Mouse (Mus musculus) large intestine, adult 2 months (tissue): ENCODE measurements around the gene Clcn3. TPM values are rescaled to one million over a fixed set of nuclear protein-coding genes. Genes with fewer than 3 reads are reported as not detected.
A peak's percentile ranks its signal among the peaks of the same experiment; 100 is the strongest.

Source experiments
- DNase-seq: peaks from one replicate; pipeline ENCODE4 v3.0.0-alpha.2; 2012; ENCODE audit warnings: low read depth, low spot score
- WGBS: fragments of 180-500 bp; shearing (Covaris S2); methylation state at CpG from one replicate; pipeline ENCODE4 v1.1.7; 2018; 5-methylcytosine and 5-hydroxymethylcytosine counted together
- polyA plus RNA-seq: library from polyadenylated mRNA; depleted of rRNA; stranded (reverse); fragments of >200 nt; gene quantifications from 2 replicates; pipeline ENCODE4 v1.2.3, GENCODE M21; 2012

The Clcn3 gene
- polyA plus RNA-seq, 1 experiment = 13.4 TPM

DNA sequence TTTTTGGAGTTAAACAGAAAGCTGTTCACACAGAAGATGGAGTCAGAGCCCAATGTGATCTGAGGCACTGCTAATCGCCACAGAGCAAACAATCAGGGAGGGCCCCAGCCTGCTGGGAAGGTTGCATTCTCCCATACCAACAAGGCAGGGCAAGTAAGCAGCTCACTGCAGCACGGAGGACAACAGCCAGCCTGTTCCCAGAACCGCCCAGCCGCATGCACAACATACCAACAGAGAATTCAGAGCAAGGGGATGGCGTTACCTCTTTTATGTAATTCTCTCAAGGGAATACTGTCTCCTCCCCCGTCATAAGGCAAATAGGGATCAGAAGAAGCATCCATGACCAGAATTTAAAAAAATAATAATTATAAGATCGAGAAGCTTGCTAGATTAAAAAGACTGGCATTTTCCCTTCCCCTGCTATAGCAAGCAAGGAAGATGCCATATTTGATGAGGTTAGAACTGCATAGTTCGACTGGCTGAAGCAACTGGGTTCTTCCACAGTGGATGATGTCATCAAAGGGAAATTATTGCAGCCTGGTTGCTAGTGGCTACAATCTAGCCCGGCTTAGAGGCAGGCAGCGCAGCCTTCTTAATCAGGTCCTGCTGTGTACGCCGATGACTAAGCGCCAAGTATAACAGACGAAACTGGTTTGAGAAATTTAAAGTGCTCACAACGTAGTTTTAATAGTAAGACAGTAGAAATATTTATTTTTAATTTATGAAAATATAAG is 28.7 kb downstream of the Clcn3 start:
- peak; percentile 62 for DNase-seq
- 6% methylated on average over 15 of the region's 15 CpGs for WGBS

DNA sequence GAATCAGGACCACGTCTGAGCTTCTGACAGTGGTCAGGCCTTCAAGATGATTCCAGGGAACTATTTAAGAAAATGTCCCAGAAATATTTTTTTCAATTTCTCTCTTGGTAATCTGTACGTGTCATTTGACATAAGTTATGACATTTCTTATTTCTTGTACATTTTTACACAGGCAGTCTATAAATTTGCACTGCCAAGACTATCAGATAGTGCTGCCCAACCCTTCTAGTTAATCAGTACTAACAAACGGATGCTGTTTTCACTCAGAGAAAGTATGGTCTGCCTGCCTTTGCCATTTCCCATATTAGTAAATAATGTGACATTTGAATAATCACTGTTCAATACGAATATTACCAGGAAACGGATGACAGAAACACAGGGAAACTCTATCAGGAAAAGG is 30.3 kb downstream of the Clcn3 start:
- WGBS = 37% methylated on average over 5 of the region's 5 CpGs
- DNase-seq = no peak

DNA sequence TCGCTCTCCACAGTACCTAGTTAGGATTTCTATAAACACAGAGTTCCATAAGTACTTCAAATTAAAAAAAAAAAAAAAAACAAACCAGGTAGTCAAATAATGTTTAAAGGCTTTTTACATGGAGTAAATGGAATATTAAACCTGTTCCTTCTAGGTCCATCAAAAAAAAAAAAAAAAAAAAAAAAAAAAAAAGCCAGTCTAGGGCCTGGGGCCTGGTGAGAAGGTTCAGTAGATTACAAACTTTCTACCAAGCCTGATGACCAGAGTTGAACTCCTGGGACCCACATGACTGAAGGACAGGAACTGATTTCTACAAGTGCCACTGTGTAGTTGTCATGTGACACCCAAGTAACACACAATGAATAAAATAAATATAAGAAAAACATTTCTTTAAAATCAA is 31.3 kb downstream of the Clcn3 start:
- no peak for DNase-seq
- WGBS = 100% methylated on average over 1 of the region's 1 CpGs

DNA sequence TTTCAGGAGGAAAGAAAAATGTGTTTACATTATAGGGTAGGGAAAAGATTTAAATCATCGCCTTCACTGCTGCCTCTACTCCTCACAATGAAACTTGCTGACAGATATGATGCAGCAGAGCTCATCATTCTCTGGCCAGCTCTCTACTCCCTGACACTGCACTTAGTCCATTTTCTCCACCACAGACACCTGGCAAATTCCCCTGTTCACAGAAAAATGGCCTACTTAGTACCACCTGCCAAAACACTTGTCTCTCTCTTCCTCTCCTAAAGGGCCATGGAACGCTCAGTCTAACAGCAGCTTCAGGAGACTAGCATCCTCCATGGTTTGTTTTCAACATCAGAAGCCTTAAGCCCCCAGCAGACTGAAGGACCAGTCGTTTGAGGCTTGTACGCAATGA is 31.8 kb downstream of the Clcn3 start:
- DNase-seq = no peak

DNA sequence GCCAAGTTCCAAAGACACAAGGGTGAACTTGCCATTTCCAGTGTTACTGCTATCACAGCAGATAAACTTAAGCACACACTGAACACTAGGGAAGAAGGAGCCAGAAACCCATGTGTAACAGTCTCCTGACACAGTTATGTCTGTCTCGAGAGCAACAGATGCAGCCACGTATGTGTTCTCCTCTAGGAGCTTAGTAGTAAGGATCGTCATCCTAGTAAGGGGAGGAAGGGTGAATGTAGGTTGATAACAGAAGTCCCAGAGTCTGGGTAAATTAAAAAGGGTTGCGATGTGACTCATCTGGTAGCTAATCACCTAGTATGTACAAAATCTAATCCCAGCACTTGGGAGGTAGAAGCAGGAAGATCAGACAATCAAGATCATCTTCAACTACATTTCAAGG is 33.2 kb downstream of the Clcn3 start:
- DNase-seq = no peak
- 68% methylated on average over 4 of the region's 4 CpGs for WGBS

More for the DNA sequence above, 31.8 kb downstream of the Clcn3 start:
- WGBS = 80% methylated on average over 4 of the region's 4 CpGs

DNA sequence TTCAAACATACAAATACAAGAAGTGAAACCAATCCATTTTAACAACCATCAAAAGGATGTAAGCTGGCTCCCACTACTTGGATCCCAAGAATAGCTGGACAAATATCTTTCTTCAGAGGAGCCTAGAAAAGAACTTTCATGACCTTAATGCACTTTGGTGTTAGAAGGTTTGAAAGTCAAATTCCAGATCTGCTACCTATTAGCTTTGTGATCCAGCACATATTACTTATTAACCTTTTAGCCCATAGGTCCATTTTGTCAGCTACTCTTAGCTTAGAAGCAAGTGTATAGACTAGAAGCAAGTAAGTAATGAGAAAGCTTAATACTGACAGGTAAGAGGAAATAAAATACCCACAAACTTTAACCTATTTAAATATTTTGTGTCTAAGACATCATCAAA is 35.6 kb downstream of the Clcn3 start:
- DNase-seq = no peak

DNA sequence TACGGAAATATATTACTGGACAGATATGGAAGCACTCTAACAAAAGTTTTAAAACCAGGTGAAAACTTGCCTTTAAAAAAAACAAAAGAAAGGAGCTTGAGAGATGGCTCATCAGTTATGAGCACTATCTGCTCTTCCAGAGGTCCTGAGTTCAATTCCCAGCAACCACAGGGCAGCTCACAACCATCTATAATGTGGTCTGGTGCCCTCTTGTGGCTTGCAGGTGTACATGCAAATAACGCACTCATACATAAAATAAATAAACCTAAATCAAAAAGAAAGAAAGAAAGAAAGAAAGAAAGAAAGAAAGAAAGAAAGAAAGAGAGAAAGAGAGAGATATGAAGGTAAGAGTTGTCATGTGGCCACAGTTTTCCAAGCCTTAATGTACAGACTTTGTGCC is 40.2 kb downstream of the Clcn3 start:
- no peak for DNase-seq
- WGBS = over 99% methylated on average over 2 of the region's 2 CpGs

DNA sequence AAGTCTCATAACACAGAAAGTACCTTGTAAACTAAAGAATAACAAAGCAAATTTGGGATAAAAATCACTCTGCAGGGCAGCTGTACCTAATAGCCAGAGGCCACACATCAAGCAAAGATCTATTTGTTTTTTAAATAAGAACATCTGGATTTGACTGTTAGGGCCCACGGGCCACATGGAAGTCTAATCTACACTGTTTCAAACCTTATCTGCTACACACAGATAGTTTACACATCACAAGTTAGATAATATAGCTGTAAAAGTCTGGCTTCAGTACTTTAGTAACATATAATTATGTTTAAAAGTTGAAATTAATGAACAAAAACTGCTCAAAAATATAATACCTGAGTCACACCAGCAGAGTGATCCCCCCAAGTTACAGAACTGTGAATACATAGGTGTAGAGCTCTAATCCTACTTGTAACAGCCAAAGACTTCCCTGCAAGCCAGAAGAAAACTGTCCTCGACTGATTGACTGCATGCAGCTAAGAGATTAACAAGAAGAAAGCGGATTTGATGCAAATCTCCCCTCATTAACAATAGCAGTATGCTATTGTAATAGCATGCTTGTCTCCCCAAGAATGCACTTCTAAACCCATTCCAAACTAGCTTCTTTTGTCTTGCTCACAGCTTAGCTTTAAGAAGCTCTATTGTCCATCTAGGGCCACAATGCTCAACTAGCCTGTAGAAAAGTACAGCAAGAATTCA is 44.2 kb downstream of the Clcn3 start:
- DNase-seq = no peak
- 57% methylated on average over 3 of the region's 3 CpGs for WGBS

DNA sequence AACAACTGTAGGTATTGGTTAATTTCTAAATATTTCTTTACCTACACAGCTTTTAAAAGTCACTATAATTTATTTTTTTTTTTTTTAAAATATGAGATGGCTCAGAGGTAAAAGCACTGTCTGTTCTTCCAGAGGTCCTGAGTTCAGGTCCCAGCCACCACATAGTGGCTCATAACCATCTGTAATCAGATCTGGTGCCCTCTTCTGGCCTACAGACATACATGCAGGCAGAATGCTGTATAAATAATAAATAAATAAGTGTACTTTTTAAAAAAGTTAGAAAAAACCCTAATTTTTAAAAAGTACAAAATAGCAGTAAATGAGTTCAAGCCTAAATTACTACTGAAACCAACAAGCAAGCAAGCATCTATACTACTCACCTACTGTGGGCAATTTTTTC is 49.5 kb downstream of the Clcn3 start:
- DNase-seq = no peak

DNA sequence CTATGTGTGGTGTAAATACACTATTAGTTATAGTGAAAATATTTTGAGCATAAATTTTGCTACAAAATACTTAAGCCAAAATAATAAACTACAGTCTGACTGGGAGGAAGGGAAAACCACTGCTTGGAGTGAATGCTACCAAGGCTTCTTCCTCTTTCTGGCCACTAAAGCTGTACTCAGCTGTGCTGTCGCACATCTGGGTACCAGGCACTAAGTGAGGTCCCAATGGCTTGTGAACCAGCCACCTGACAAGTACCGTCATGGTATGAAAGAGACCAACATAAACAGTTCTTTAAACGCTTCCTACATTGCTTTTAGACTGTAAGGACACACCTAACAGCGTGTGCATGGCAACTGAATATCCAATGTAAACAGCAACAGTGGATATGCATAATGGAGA is 62.9 kb downstream of the Clcn3 start:
- 63% methylated on average over 4 of the region's 4 CpGs for WGBS
- no peak for DNase-seq

DNA sequence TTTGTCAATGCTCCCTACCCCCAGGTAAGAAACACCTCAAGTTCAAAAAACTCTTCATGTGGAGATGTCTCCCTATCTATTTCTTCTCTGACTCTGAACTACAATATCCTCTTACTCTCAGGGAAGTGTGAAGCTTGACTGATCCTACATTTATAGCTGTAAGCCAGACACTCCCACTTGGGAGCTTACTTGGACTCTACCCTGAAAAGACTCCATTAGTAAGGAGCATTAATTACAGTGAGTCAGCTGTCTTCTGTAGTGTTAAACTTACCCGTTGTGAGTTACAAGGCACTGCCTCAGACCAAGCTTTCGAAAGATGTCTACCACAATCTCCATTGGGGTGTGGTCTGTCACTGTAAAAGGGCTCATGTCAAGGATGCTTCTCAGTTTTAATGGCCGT is 64.0 kb downstream of the Clcn3 start:
- peak; percentile 22 for DNase-seq
- WGBS = 55% methylated on average over 3 of the region's 3 CpGs

DNA sequence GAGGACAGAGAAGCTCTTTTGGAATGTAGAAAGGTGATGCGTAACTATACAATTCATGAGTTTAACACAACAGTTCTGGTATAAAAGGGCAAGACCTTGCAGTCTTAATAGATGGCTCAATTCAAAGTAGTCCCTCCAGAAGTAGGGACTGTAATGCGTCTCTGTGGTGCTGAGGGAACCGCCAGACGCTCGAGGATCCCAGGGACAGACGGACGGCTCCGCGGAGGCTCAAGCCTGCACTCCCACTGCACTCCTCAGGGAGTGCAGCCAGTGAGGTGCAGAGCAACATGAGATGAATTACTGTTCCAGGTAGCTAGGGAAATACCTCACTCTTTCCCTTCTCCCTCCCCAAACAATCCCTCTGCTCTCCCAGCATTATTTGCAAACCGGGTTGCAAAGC is 70.5 kb downstream of the Clcn3 start:
- 84% methylated on average over 10 of the region's 10 CpGs for WGBS
- no peak for DNase-seq

DNA sequence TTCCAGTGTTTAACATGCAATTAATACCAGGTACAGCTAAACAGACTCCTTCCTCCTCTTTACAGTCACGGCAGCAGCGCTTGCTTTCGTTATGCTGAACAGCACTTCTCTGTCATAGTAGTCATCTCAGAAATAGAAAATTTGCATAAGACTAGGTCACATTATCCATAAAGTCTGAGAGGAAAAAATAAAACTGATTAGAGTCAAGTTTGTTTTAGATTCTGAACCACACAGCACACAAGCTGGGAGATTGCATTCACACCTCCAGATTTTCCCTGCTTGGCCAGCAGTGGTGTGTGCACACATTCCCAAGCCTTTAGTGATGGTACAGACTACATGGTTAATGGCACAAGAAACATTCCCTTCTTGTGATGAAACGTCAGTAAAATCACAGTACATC is 71.0 kb downstream of the Clcn3 start:
- no peak for DNase-seq
- 86% methylated on average over 4 of the region's 4 CpGs for WGBS

DNA sequence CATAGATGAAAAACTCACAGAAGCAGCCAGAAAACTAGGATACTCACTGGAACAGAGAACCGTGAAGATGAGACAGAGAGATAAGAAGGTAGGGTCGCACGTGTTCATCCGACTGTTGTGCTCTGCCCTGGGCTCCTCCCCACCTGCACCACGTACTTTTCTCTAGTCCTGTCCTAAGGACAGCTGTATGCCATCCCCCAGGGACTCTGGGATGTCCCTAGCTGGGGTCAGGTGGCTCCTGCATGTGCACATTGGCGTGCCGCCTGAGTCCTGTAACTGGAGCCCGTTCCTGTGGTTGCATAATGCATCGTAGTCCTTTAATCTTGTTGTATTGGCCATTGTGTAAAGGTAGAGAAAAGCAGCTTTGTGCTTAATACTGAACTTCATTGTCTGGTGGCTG is 83.0 kb downstream of the Clcn3 start:
- 75% methylated on average over 9 of the region's 9 CpGs for WGBS
- DNase-seq = no peak

DNA sequence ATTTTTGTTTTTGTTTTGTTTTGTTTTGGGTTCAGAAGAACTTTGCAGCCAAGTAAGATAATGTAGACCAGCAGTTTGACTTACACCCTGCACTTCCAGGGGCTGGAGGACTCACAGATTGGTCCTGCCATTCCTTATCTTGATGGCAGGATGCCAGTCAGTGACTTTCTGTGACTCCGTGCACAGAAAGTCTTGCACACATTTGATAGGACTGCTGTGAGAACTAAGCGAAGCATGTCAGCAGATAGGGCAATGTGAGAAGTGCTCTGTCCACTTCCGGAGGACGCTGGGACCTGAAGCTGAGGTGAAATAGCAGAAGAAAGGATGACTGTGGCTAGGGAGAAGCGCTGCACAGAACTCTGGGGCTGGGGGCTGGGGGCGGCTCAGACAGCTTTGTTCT is 87.2 kb downstream of the Clcn3 start:
- 80% methylated on average over 6 of the region's 6 CpGs for whole genome bisulfite sequencing
- no peak for DNase-seq

DNA sequence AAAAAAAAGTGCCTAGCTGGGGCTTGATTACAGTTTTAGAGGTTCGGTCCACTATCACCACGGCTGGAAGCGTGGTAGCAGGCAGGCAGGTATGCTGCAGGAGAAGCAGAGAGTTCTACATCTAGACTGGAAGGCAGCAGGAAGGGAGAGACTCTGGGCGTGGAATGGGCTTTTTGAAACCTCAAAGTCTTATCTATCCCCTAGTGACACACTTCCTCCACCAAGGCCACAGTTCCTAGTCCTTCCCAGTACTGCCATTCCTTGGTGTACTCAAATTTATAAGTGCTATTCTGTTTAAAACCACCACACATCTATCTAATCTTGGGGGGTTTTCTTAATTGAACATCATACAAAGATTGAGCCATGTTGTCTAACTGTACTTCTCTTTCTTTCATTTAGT is 91.3 kb downstream of the Clcn3 start:
- WGBS = 90% methylated on average over 4 of the region's 4 CpGs
- DNase-seq = no peak

DNA sequence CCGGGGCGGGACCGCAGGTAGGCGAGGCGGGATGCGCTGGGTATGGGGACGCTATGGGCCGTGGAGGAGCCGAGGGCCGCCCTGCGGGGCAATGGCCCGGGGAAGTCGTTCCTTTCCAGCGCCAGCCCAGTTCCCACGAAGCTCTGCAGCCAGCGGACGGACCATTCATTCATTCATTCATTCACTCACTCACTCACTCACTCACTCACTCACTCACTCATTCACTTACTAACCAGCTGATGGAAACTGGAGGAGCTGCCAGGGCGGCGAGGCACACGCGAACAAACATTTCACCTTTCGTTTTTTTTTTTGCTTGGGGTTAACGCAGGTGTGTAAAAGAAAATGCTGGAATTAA is 92.6 kb downstream of the Clcn3 start:
- WGBS = under 1% methylated on average over 21 of the region's 23 CpGs

DNA sequence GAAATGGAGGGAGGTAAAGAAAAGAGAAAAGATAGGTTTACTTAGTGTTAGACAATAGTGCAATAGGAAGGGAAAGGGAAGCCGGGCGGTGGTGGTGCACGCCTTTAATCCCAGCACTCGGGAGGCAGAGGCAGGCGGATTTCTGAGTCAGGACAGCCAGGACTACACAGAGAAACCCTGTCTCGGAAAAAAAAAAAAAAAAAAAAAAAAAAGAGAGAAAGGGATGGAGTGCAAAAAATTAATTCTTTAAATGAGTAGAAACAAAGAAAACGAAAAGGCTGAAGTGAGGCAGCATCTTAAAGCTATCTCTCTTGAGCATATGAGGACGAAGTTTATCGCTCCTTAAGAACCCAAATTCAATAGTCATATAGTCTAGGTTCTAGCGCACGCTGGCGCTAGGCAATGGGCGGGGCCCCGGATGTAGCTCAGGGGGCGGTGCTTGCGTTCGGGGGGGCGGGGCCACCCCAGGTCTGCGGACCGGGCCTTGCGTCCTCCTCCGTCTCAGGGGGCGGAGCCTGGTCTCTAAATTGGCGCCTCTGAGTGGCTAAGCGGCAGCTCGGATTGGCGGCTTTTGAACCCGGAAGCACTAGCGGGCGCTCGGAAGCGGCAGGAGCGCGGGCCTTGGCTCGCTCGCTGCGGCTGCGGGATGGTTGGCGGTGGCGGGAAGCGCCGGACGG is 93.1 kb downstream of the Clcn3 start, which contains the start of gene Hpf1:
Gene Hpf1 (plus strand): TSS at position 576 of the 677 bp plus-strand sequence.
- DNase-seq = peak; percentile 96
- WGBS = 4% methylated on average over 42 of the region's 43 CpGs

More for the DNA sequence above, 92.6 kb downstream of the Clcn3 start:
- no peak for DNase-seq

DNA sequence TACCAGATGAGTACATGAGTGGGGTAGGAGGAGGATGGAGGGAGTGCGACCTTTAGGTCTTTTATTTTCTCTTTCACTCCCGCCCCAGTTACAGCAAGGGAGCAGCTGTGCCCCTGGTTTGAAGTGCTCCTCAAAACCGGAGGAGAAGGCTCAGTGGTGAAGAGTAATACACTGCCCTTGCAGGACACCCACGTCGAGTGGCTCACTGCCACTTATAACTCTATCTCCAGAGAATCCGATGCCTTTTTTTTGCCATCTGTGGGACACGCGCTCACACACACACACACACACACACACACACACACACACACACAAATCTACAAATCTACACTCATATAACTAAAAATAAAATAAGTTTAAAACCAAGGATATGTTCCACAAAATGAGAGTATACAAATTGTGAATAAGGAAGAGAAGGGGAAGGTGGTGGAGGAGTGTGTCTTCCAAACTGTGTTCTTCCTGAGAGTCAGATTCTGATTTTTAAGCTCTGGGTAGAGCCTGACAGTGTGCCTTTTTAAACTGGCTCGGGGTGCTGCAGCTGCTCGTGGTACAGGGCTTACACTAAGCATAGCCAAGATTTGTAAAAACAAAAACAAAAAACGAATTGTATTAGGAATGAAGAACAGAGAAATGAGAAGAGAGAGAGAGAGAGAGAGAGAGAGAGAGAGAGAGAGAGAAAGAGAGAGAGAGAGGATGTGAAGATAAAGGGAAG is 93.8 kb downstream of the Clcn3 start:
- 74% methylated on average over 11 of the region's 11 CpGs for WGBS

DNA sequence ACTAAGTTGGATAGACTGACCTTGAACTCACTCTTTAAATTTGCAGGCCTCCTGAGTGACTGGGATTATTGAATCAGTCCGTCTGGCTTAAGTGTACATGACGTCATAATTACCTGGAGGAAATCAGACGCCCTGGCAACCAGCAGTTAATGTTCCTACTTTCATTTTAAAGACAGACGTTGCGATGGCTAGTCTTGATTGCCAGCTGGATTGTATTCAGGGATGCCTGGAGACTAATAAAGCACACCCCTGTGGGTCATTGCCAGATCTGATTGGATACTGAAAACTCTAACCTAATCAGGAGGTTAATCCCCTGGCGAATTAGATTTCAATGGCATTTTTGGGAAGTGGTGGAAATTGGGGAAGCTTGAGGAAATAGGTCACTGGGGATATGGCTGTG is 96.4 kb downstream of the Clcn3 start:
- DNase-seq = no peak
- WGBS = 36% methylated on average over 6 of the region's 6 CpGs

More for the DNA sequence above, 93.8 kb downstream of the Clcn3 start:
- no peak for DNase-seq
